Mouse (Mus musculus) erythroblast, embryonic 14.5 days (primary cell): ENCODE results near the gene Npepl1.

Experiments used
- GATA1 ChIP-seq: IDR thresholded peaks from 2 replicates; pipeline ENCODE4 v1.6.1; 2012; ENCODE audit warnings: low read length, inconsistent platforms, mixed read lengths
- TAL1 ChIP-seq: IDR thresholded peaks from 3 replicates; pipeline ENCODE4 v1.6.1; 2012; ENCODE audit warnings: low read length, inconsistent platforms, mixed read lengths

- TF ChIP-seq TAL1 (no peak), GATA1 (no peak)
Measured at GRCm38 (mm10) chr2:174107375-174107774, 2.8 kb upstream of the Npepl1 start.
